Mouse (Mus musculus) mouse embryonic stem cell (cell line): ENCODE data around the gene Erg.

ENCODE experiments used
- in situ Hi-C, 2 experiments: fragments of 300-500 bp; cut with MboI; formaldehyde crosslinking; loops; 1 replicate in 1 of 2; 3 replicates in 1 of 2; pipeline ENCODE4 v1.14.3; 2019 to 2020; ENCODE audit warnings: low sequenced_read_pairs in 2 of 2, low pct_unique_long_range_greater_than_20kb in 1 of 2, mixed read lengths in 1 of 2; ENCODE audit not compliant: unreplicated experiment in 1 of 2

The Erg gene

DNA sequence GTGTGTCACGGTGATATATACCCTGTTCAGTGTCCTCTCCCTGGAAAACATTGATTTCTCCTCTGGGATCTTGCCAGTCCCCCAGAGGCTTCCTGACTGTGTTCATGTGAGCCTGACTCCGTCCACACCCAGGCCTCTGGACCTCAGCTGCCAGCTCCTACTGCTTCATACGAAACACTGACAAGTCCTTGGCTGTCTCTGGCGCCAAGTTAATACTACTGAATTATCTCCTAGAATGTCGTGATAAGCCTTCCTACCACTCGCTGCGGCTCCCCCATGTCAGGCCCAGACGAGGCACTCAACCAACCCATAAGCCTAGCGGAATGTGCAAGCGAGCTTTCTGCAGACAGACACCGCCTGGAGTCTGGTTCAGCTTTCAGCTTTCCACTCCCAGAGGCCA lies 210.0 kb downstream of the Erg start:
- in situ Hi-C loops: no loop called here

DNA sequence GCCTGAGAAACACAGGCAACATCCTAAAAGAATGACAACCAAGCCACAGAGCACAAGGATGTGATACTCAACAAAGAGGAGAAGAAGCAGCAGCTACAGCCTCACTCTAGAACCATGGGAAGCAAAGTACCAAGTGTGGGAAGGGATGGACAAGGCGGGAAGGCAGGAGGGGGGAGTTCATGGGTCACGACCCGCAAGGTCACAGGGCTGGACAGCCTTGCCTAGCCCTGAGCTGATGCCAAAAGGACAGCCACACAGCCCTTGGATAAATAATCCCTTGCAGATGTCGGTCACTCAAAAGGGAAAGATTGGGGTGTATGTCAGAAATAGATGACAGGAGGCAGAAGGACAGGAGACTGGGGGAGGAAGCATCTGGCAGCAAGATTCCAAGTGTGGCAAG lies 211.7 kb downstream of the Erg start:
- in situ Hi-C loops: no loop called here

GRCm38 (mm10) chr16:95372960-95373359 lies 213.4 kb downstream of the Erg start:
- in situ Hi-C loops: no loop called here

GRCm38 (mm10) chr16:95371713-95372112 lies 214.7 kb downstream of the Erg start:
- in situ Hi-C loops: no loop called here

DNA sequence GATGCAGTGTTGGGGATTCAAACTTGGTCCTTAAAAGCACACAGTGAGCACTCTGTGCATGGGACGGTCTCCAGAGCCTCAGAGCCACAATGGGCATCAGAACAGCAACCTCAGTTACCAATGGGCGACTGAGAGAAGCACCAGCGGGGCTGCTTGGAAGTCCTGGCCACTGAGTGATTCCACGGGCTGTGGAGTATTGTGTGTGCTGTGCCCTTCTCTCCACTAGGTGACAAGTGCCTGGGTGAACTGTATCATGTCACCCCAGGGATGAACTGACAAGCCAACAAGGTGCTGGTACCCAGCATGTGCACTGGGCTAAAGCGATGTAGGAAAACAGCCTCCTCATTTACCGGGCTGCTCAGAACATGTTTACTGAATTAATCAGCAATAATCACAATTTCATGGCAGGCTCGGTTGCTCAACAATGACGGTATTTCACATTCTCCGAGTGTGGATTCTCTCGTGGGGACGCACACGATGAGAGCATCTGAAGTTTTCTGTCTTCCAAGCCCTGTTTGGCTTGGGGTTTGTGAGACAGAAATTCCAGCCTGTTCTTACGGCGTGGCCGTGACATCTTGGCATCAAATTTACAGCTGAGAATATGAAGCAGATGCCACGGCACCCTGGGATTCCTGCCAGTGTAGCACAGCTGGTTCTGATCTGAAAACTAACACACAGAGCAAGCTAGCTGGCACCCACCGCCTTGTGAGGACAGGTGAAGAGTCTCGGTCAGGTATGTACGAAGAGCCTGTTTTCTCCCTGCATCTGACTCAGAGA lies 219.2 kb downstream of the Erg start:
- in situ Hi-C loops: no loop called here

DNA sequence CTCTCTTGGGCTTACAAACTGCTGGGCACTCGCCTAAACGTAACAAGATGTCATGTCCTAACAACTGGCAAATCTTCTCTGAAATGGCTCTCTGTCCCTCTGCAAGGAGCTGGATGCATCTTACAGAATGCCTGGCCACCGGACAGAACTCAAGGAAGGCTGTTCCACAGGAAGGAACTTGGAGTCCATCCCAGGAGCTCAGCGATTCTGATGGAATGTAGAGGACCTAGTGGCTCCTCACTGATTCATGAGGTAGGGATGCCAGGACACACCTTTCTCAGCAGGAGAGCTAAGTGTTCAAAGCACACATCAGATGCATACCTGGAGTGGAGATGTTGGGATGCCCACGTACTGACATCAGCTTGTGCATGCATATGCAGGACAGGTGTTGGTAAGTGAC lies 221.2 kb downstream of the Erg start:
- in situ Hi-C loops: no loop called here

DNA sequence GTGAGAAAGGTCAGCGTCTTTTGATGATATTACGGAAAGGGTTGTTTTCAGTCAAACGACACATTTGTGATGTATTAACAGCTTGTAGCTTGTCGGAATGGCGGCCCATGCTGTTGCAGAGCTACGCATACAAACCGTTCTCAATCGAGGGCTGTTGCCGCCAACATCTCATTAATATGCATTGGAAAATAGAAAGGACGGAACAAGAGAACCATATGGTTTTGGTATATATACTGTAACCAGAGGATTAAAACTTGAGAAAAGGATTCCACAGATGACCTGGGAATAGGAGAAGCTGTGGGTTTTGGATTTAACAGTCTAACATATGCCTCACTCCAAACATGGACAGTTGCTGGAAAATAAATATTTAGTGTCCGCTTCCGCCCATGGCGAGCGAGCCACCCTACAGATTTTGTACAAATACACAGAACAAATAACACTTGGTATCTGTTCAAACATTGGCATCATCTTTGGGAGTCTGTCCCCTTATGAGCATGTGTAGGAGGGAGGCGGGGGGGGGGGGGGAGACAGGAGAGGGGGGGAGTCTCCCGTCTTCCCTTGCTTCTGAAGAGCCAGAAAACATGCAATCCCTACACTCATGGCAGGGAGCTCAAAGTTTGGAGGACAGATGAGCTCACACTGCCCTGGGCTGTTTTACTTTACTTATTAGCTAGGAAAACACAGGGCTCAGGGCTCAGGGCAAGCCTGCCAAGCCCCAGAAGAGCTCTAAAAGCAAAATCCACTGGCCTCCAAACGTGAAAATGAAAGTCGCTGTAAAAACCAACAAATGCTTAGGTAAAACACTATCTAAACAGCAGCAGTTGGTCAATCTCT lies 222.5 kb downstream of the Erg start:
- in situ Hi-C loops: no loop called here

DNA sequence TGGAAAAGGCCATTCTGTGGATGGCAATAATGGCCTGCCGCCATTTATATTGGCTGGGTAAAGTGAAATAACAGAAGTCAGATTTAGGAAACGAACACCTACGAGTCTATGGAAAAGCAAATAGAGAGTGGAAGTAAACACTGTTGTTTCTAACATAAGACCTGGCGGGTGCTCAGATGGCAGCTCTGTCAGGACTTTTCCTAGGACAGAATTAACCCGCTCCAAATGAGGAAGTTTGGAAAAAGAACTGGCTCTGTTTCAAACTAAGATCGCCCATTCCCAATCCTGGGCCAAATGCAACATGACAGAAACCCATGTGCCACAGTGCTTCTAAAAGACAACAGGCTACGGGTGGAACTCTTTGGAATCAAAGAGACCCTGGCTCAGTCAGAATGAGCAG lies 224.4 kb downstream of the Erg start:
- in situ Hi-C loops: no loop called here

GRCm38 (mm10) chr16:95360940-95361489 lies 225.4 kb downstream of the Erg start:
- in situ Hi-C loops: no loop called here

DNA sequence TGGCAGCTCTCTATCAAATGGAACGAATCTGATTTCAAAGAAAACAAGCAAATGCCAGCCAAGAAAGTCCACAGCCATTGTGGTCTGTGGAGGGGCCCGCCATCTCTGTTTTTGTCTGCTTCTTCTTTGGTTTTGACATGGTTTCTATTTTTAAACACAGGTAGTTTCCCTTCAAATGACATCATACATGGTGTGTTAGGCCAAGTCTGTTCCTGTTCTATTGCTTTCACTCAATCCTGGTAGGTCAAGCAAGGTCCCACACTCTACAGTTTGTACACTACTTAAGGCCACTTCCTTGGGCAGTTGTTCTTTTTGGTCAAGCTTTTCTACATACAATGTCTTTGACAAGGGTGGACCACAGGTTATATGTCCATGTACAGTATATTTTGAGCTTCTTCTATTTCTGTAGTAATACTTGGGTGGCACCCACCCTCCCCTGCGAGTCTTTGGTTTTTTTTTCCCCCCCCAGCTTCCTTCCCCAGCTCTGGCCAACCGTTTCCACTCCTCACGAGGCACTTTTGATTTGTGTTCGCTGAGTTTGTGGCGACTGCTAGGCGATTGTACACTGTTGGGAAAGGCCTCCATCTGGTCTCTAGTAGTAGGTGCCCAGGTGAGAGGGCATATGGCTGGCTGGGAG lies 226.1 kb downstream of the Erg start:
- in situ Hi-C loops: no loop called here

DNA sequence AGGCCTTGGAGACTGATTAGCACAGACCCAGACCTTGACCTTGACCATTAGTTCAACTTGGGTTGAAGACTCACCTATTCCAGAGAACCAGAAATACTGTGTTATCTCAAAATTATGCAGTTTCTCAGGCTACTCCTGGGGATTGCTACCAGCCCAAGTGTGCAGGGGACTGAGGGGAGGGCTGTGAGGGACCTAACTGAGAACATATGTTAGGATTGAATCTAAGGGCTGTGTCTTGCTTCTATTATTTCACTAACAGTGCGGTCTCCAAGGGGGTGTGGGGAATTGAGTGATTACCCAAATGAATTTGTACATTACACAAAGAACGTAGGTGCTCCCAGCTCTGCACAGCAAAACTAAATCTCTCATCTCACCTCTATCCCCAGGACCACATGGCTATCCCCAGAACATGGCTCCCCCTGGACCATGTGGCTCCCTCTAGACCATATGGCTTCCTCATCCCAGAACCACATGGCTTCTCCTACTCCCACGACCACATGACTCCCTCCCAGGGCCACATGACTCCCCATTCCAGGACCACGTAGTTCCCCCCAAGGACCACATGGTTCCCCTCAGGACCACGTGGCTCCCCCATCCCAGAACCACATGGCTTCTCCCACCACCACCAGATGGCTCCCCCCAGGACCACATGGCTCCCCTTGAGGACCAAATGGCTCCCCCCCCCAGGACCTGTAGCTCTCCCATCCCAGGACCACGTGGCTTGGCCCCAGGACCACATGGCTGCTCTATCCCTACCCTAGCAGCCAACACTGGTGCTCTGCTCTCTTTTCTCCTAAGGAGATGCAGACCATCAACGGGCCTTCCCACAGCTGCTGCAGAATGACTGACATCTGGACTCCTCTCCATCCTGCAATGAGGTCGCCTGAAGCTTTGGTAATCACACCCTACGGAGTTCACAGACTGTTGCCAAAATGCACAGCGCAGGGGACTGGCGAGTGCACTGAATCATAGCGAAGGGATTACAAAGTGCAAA lies 229.1 kb downstream of the Erg start:
- in situ Hi-C loops: no loop called here

DNA sequence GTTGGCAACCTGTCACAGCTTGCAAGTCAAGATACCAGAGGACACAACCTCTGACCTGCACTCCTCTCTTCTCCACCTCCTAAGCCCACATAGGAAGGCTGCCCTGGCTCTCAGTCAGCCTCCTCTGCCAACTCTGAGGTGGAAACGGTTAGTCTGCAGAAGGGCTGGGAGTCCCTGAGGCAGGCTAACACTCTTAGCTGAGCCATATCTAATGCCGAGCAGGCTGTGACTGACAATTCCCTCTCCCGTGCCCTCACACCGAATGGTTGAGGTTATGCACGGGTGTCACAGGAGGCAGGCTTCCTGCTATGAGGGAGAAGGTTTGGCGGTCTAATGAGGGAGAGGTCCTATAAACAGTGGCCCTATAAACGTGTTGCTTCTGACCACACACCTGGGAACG lies 232.6 kb downstream of the Erg start:
- in situ Hi-C loops: no loop called here

- in situ Hi-C loops: no loop called here
These were observed 234.1 kb downstream of the Erg start for GRCm38 (mm10) chr16:95352266-95352665.

- in situ Hi-C loops: no loop called here
These were observed 235.9 kb downstream of the Erg start for GRCm38 (mm10) chr16:95350499-95350898.

DNA sequence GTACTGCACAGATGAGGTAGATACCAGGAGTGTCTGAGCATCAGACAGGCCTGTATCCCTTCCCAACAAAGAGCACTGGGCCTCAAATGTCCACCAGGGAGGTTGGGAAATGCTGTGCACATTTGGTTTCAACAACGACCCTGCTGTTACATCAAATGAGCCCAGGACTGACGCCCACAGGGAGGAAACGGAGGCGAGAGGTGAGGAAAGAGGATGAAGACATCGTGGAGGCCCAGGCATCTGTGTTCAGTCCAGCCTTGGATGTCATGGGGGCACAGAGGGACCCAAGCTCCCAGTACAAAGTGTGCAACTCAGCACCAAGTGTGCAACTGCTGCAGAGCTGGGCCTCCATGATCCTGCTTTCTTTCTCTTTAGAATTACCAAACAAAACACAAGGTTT lies 236.6 kb downstream of the Erg start:
- in situ Hi-C loops: loop anchor here (10.0 to 25.0 kb wide), 3 partner anchors 225 to 537 kb away; no protein-coding TSS in a partner anchor

- in situ Hi-C loops: loop anchor here (10.0 to 25.0 kb wide), 3 partner anchors 225 to 537 kb away; no protein-coding TSS in a partner anchor
These were observed 237.0 kb downstream of the Erg start for GRCm38 (mm10) chr16:95349344-95349743.

GRCm38 (mm10) chr16:95348555-95348954 lies 237.8 kb downstream of the Erg start:
- in situ Hi-C loops: loop anchor here (10.0 to 25.0 kb wide), 3 partner anchors 224 to 536 kb away; no protein-coding TSS in a partner anchor

DNA sequence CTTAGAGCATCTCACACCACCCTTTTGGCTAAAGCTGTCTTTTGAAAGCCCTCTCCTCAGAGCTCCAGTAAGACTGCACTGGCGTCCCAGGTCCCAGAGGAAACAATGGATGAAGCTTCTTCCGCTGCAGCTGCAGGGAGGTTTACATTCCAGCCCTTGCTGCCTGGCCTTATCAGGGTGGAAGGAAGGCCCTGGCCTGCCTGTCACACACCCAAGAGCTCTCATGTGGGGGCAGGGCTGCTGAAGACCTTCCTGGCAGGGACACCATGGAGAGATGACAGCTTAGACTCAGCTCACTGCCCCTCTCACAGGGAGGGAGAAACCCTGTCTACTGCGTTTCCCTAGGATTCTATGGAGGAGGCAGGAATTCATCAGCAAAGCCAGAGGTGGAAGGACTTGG lies 239.2 kb downstream of the Erg start:
- in situ Hi-C loops: loop anchor here (10.0 to 25.0 kb wide), 3 partner anchors 222 to 535 kb away; no protein-coding TSS in a partner anchor
